Mouse (Mus musculus): ENCODE measurements around the gene Adcy3. TPM values are rescaled to one million over a fixed set of nuclear protein-coding genes. Genes with fewer than 3 reads are reported as not detected.

The Adcy3 gene
- 5.1 and 6.1 TPM in 2 replicates for polyA plus RNA-seq (2014; fragmentation: Nextera tagmentation; extraction: Ambion mirVana)

DNA sequence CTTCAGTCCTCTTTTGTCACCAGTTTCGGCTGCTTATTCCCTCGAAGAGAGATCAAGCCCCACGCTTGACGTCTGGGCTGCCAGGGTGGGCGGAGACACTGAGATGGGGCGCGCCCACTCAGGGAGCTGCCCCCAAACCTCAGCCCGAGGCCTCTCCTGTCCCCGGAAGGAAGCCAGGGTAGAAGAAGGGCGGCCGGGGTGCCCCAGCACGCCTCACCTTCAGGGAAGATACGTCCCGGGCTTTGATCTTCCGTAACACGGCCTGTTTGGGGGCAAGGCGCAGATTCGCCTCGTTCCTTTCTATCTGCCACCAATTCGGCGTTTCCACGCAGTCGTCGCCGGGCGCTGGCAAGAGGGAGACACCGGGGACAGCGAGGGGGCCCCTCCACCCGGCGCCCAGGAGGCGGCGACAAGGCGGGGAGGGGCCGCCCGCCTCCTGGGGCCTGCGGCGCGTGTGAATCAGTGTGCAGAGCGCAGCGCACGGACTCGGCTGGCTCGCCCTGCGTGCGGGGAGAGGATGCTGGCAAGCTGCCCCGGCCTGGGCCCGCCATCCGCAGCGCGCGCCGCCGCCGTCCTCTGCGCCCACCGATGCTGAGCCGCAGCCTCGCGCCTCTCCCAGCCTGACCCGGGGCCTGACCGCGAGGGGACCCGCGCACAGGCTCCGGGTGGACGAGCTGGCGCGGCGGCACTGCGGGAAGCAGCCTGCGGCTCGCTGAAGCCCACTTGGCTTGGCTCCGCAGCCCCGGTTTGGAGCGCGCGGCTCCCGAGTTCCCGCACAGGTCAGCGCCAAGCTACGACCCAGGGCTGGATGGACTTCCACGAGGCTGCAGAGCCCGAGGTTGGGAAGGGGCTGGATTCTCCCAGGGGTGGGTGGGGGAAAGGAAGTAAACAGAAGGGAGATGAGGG is at the start of gene Adcy3:
Gene Adcy3 (plus strand): TSS at position 163 of the 906 bp plus-strand sequence.
- H3K4me3 ChIP-seq (ENCODE audit: low read depth, low read length), result peak within 1 kb of the TSS; percentile 50
- under 1% methylated on average over 76 of the region's 83 CpGs for WGBS
- H3K36me3 ChIP-seq (ENCODE audit: control insufficient read depth, insufficient read depth, low read length), result no peaks in the 10 kb centered on the region
- no peak within 1 kb of the TSS for H3K27ac ChIP-seq (ENCODE audit: low read depth, low read length)
- H3K9ac ChIP-seq (ENCODE audit: low read length), result peak within 1 kb of the TSS; percentile 70
- peaks cover 6% of the 10 kb centered on the region; the same call in 1 of the 2 replicates for H3K9me3 ChIP-seq (ENCODE audit: control insufficient read depth, low read length)
- ATAC-seq (replicated peaks; ENCODE audit: low FRiP score), result peak; percentile 84
- H3K4me2 ChIP-seq (ENCODE audit: low read depth, low read length, severe bottlenecking), result peak within 1 kb of the TSS; percentile 93
- H3K27me3 ChIP-seq (ENCODE audit: control insufficient read depth, insufficient read depth, low read length), result no peaks in the 10 kb centered on the region
- DNase-seq (ENCODE audit: low spot score), result peak; percentile 82
- peaks cover 6% of the 10 kb centered on the region; the same call in 1 of the 2 replicates for H3K4me1 ChIP-seq (replicated peaks; ENCODE audit: control insufficient read depth, insufficient read depth, low read length)

DNA sequence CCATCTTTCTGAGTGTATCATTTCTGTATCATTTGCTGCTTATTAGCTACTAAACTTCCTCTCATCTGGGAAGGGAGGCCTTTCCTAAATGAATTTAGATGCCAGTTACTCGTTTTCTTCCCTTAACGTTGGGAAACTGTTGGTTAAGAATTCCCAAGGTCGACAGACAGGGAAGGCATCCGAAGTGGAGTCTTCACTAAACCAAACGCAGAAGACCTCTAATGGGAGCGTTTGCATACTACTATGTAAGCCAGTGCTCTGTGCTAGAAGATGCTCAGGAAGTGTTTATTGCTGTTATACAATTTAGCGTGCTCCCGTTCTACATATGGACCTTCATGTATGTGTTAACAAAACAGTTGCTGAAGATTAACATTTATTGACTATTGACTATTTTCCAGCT is 49.5 kb upstream of the Adcy3 start:
- Histone ChIP-seq H3K4me3 (ENCODE audit: low read depth, low read length) (peak overlapping the region; percentile 52; the same call in 1 of the 2 replicates), H3K27ac (ENCODE audit: low read depth, low read length) (no peak overlapping the region), H3K36me3 (ENCODE audit: control insufficient read depth, insufficient read depth, low read length) (peaks cover 2% of the 10 kb centered on the region; the same call in 1 of the 2 replicates), H3K4me1 (replicated peaks; ENCODE audit: control insufficient read depth, insufficient read depth, low read length) (no peaks in the 10 kb centered on the region), H3K27me3 (ENCODE audit: control insufficient read depth, insufficient read depth, low read length) (no peaks in the 10 kb centered on the region), H3K4me2 (ENCODE audit: low read depth, low read length, severe bottlenecking) (peak overlapping the region; percentile 80; the same call in 1 of the 2 replicates), H3K9me3 (ENCODE audit: control insufficient read depth, low read length) (no peaks in the 10 kb centered on the region), H3K9ac (ENCODE audit: low read length) (no peak overlapping the region; the same call in 1 of the 2 replicates)
- DNase-seq (ENCODE audit: low spot score) (no peak), ATAC-seq (replicated peaks; ENCODE audit: low FRiP score) (no peak)
- 76% methylated on average over 8 of the region's 8 CpGs for WGBS

- DNase-seq (ENCODE audit: low spot score) (peak; percentile 77), ATAC-seq (replicated peaks; ENCODE audit: low FRiP score) (no peak)
- no peaks in the 10 kb centered on the region for H3K27me3 ChIP-seq (ENCODE audit: control insufficient read depth, insufficient read depth, low read length)
- no peak overlapping the region for H3K4me2 ChIP-seq (ENCODE audit: low read depth, low read length, severe bottlenecking)
- no peak overlapping the region for H3K4me3 ChIP-seq (ENCODE audit: low read depth, low read length)
- no peaks in the 10 kb centered on the region for H3K4me1 ChIP-seq (replicated peaks; ENCODE audit: control insufficient read depth, insufficient read depth, low read length)
- H3K36me3 ChIP-seq (ENCODE audit: control insufficient read depth, insufficient read depth, low read length), result no peaks in the 10 kb centered on the region
- no peak overlapping the region for H3K27ac ChIP-seq (ENCODE audit: low read depth, low read length)
- no peak overlapping the region for H3K9ac ChIP-seq (ENCODE audit: low read length)
- no peaks in the 10 kb centered on the region for H3K9me3 ChIP-seq (ENCODE audit: control insufficient read depth, low read length)
- WGBS, result 78% methylated on average over 4 of the region's 4 CpGs
Measured at GRCm38 (mm10) chr12:4107383-4107782, 25.5 kb upstream of the Adcy3 start.

- 87% methylated on average over 9 of the region's 9 CpGs for WGBS
- no peak overlapping the region for H3K4me2 ChIP-seq (ENCODE audit: low read depth, low read length, severe bottlenecking)
- no peak for ATAC-seq (replicated peaks; ENCODE audit: low FRiP score)
Measured at GRCm38 (mm10) chr12:4116132-4116531, 16.8 kb upstream of the Adcy3 start.

DNA sequence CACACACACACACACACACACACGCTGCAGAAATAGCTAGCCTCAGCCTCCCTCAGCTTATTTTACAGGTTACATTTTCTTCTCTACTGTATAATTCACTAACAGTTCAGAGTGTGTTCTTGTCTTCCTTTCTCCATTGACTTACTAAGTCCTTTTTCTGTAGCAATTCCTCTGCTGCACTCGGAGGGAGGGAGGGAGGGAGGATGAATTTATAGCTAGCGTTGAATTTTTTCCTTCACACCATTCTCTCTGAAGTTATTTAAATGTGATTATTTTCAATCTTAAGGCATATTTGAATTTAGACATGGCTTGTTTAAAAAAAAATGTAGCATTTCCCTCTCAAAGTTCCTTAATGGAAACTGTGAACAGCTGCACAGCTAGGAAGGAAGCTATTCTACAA is 15.8 kb upstream of the Adcy3 start:
- no peaks in the 10 kb centered on the region for H3K27me3 ChIP-seq (ENCODE audit: control insufficient read depth, insufficient read depth, low read length)
- no peak overlapping the region for H3K9ac ChIP-seq (ENCODE audit: low read length)
- no peak overlapping the region for H3K4me3 ChIP-seq (ENCODE audit: low read depth, low read length)
- ATAC-seq (replicated peaks; ENCODE audit: low FRiP score), result no peak
- H3K36me3 ChIP-seq (ENCODE audit: control insufficient read depth, insufficient read depth, low read length), result no peaks in the 10 kb centered on the region
- H3K27ac ChIP-seq (ENCODE audit: low read depth, low read length), result no peak overlapping the region
- H3K4me2 ChIP-seq (ENCODE audit: low read depth, low read length, severe bottlenecking), result no peak overlapping the region
- H3K9me3 ChIP-seq (ENCODE audit: control insufficient read depth, low read length), result no peaks in the 10 kb centered on the region
- H3K4me1 ChIP-seq (replicated peaks; ENCODE audit: control insufficient read depth, insufficient read depth, low read length), result no peaks in the 10 kb centered on the region
- no peak for DNase-seq (ENCODE audit: low spot score)
- 86% methylated on average over 3 of the region's 3 CpGs for WGBS

More at GRCm38 (mm10) chr12:4116132-4116531, 16.8 kb upstream of the Adcy3 start:
- Histone ChIP-seq H3K9me3 (ENCODE audit: control insufficient read depth, low read length) (no peaks in the 10 kb centered on the region), H3K27me3 (ENCODE audit: control insufficient read depth, insufficient read depth, low read length) (no peaks in the 10 kb centered on the region), H3K27ac (ENCODE audit: low read depth, low read length) (no peak overlapping the region), H3K4me3 (ENCODE audit: low read depth, low read length) (no peak overlapping the region), H3K36me3 (ENCODE audit: control insufficient read depth, insufficient read depth, low read length) (no peaks in the 10 kb centered on the region), H3K9ac (ENCODE audit: low read length) (no peak overlapping the region), H3K4me1 (replicated peaks; ENCODE audit: control insufficient read depth, insufficient read depth, low read length) (no peaks in the 10 kb centered on the region)
- DNase-seq (ENCODE audit: low spot score), result no peak

GRCm38 (mm10) chr12:4117579-4117978 is 15.3 kb upstream of the Adcy3 start:
- no peak overlapping the region for H3K9ac ChIP-seq (ENCODE audit: low read length)
- H3K4me3 ChIP-seq (ENCODE audit: low read depth, low read length), result no peak overlapping the region
- no peak overlapping the region for H3K4me2 ChIP-seq (ENCODE audit: low read depth, low read length, severe bottlenecking)
- WGBS, result 78% methylated on average over 4 of the region's 4 CpGs
- no peak overlapping the region for H3K27ac ChIP-seq (ENCODE audit: low read depth, low read length)
- H3K4me1 ChIP-seq (replicated peaks; ENCODE audit: control insufficient read depth, insufficient read depth, low read length), result no peaks in the 10 kb centered on the region
- DNase-seq (ENCODE audit: low spot score) (no peak), ATAC-seq (replicated peaks; ENCODE audit: low FRiP score) (no peak)
- H3K27me3 ChIP-seq (ENCODE audit: control insufficient read depth, insufficient read depth, low read length), result no peaks in the 10 kb centered on the region
- no peaks in the 10 kb centered on the region for H3K9me3 ChIP-seq (ENCODE audit: control insufficient read depth, low read length)
- H3K36me3 ChIP-seq (ENCODE audit: control insufficient read depth, insufficient read depth, low read length), result no peaks in the 10 kb centered on the region

- no peaks in the 10 kb centered on the region for H3K4me1 ChIP-seq (replicated peaks; ENCODE audit: control insufficient read depth, insufficient read depth, low read length)
- no peak overlapping the region for H3K4me2 ChIP-seq (ENCODE audit: low read depth, low read length, severe bottlenecking)
- DNase-seq (ENCODE audit: low spot score) (no peak), ATAC-seq (replicated peaks; ENCODE audit: low FRiP score) (no peak)
- 87% methylated on average over 7 of the region's 7 CpGs for WGBS
- H3K36me3 ChIP-seq (ENCODE audit: control insufficient read depth, insufficient read depth, low read length), result no peaks in the 10 kb centered on the region
- H3K9ac ChIP-seq (ENCODE audit: low read length), result no peak overlapping the region
- H3K27me3 ChIP-seq (ENCODE audit: control insufficient read depth, insufficient read depth, low read length), result no peaks in the 10 kb centered on the region
- peaks cover 6% of the 10 kb centered on the region; the same call in 1 of the 2 replicates for H3K9me3 ChIP-seq (ENCODE audit: control insufficient read depth, low read length)
- no peak overlapping the region for H3K4me3 ChIP-seq (ENCODE audit: low read depth, low read length)
- H3K27ac ChIP-seq (ENCODE audit: low read depth, low read length), result no peak overlapping the region
Measured at GRCm38 (mm10) chr12:4127346-4127745, 5.6 kb upstream of the Adcy3 start.

GRCm38 (mm10) chr12:4133847-4134212 is 927 bp downstream of the Adcy3 start:
- H3K4me2 ChIP-seq (ENCODE audit: low read depth, low read length, severe bottlenecking), result peak overlapping the region; percentile 93
- peak overlapping the region; percentile 70 for H3K9ac ChIP-seq (ENCODE audit: low read length)
- no peak for ATAC-seq (replicated peaks; ENCODE audit: low FRiP score)
- no peak overlapping the region for H3K27ac ChIP-seq (ENCODE audit: low read depth, low read length)
- DNase-seq (ENCODE audit: low spot score), result peak; percentile 54
- H3K27me3 ChIP-seq (ENCODE audit: control insufficient read depth, insufficient read depth, low read length), result no peaks in the 10 kb centered on the region
- WGBS, result 37% methylated on average over 11 of the region's 11 CpGs
- peaks cover 6% of the 10 kb centered on the region; the same call in 1 of the 2 replicates for H3K4me1 ChIP-seq (replicated peaks; ENCODE audit: control insufficient read depth, insufficient read depth, low read length)
- no peaks in the 10 kb centered on the region for H3K36me3 ChIP-seq (ENCODE audit: control insufficient read depth, insufficient read depth, low read length)
- H3K4me3 ChIP-seq (ENCODE audit: low read depth, low read length), result peak overlapping the region; percentile 50
- peaks cover 6% of the 10 kb centered on the region; the same call in 1 of the 2 replicates for H3K9me3 ChIP-seq (ENCODE audit: control insufficient read depth, low read length)
